Mouse (Mus musculus): Measurements from ENCODE around the gene Gtpbp8. TPM values are rescaled to one million over a fixed set of nuclear protein-coding genes. Genes with fewer than 3 reads are reported as not detected.

Gtpbp8 gene
- total RNA-seq (2023) = 10 to 100 TPM; 14.2 to 16.6 TPM

GRCm38 (mm10) chr16:44745866-44746562, at the start of gene Gtpbp8:
Gene Gtpbp8, minus strand, starts transcription at chr16:44746363.

GRCm38 (mm10) chr16:44765555-44766319, 19.6 kb upstream of the Gtpbp8 start, which contains the start of gene Cd200r1:
Gene Cd200r1, plus strand, starts transcription at chr16:44765736.

GRCm38 (mm10) chr16:44724083-44724787, 21.9 kb downstream of the Gtpbp8 start, which contains the start of gene Nepro:
Gene Nepro, plus strand, starts transcription at chr16:44724301.

Other genes starting within 250 kb of the Gtpbp8 start
- not detected for gene Boc, start 187.5 kb downstream of the Gtpbp8 start, total RNA-seq (2023)
- gene Nepro, start 22.1 kb downstream of the Gtpbp8 start, total RNA-seq (2023) = 10 to 100 TPM; 11.7 to 13.5 TPM
- gene Cd200r1, start 19.4 kb upstream of the Gtpbp8 start, total RNA-seq (2023) = under 1 TPM; 0.46 to 0.59 TPM
- gene Cd200r4, start 65.4 kb upstream of the Gtpbp8 start, total RNA-seq (2023) = not detected
- gene Cd200r2, start 120.7 kb upstream of the Gtpbp8 start, total RNA-seq (2023) = not detected
- under 1 TPM in 1 of 2 experiments, not detected in 1; 0.58 TPM for gene Cd200r3, start 197.3 kb upstream of the Gtpbp8 start, total RNA-seq (2023)